Mouse (Mus musculus) heart, embryonic 11.5 days (tissue): ENCODE data around the gene Ppan. TPM values are rescaled to one million over a fixed set of nuclear protein-coding genes. Genes with fewer than 3 reads are reported as not detected.
A peak's percentile ranks its signal among the peaks of the same experiment; 100 is the strongest.

Source experiments
- ATAC-seq: fragments of 200-750 bp; cut with Nextera tagmentation; replicated peaks from 2 replicates; pipeline ENCODE4 v1.8.0; 2017; ENCODE audit warnings: moderate library complexity; ENCODE audit not compliant: insufficient number of reproducible peaks, low FRiP score, low TSS enrichment
- H3K27ac ChIP-seq: fragments of 300-500 bp; sonication (generic); 2 replicates; pipeline ENCODE4 v1.5.1; 2014; ENCODE audit warnings: mild to moderate bottlenecking, low read depth, low read length
- H3K27me3 ChIP-seq: fragments of 300-500 bp; sonication (generic); 2 replicates; pipeline ENCODE4 v1.6.1; 2014; ENCODE audit warnings: mild to moderate bottlenecking, low read length, mixed read lengths; ENCODE audit not compliant: control insufficient read depth, insufficient read depth
- H3K36me3 ChIP-seq: fragments of 300-500 bp; sonication (generic); 2 replicates; pipeline ENCODE4 v1.6.1; 2014; ENCODE audit warnings: mild to moderate bottlenecking, low read length, moderate library complexity, mixed read lengths; ENCODE audit not compliant: control insufficient read depth, insufficient read depth
- H3K4me1 ChIP-seq: fragments of 300-500 bp; sonication (generic); 2 replicates; pipeline ENCODE4 v1.6.1; 2014; ENCODE audit warnings: low read length; ENCODE audit not compliant: control insufficient read depth, insufficient read depth
- H3K4me2 ChIP-seq: fragments of 300-500 bp; sonication (generic); 2 replicates; pipeline ENCODE4 v1.6.1; 2014; ENCODE audit warnings: mild to moderate bottlenecking, moderate library complexity
- H3K4me3 ChIP-seq: fragments of 300-500 bp; sonication (generic); 2 replicates; pipeline ENCODE4 v1.5.1; 2014; ENCODE audit warnings: low read depth, low read length
- H3K9ac ChIP-seq: fragments of 300-500 bp; sonication (generic); 2 replicates; pipeline ENCODE4 v1.6.1; 2014; ENCODE audit warnings: mild to moderate bottlenecking, low read depth, low read length, moderate library complexity
- H3K9me3 ChIP-seq: fragments of 300-500 bp; sonication (generic); replicated peaks from 2 replicates; pipeline ENCODE4 v1.6.1; 2016; ENCODE audit warnings: low read length; ENCODE audit not compliant: control insufficient read depth
- WGBS: fragments of 180-500 bp; shearing (Covaris S2); extraction: QIAGEN DNeasy Blood & Tissue Kit; methylation state at CpG from one replicate; pipeline ENCODE4 v1.1.7; 2014; ENCODE audit not compliant: insufficient replicate concordance; 5-methylcytosine and 5-hydroxymethylcytosine counted together
- polyA plus RNA-seq: library from polyadenylated mRNA; unstranded; fragments of >200 nt; fragmentation: Nextera tagmentation; extraction: Ambion mirVana; gene quantifications from 2 replicates; pipeline ENCODE4 v1.2.1, GENCODE M21; 2014

Gene Ppan
- polyA plus RNA-seq, 1 experiment from 2014 or later: 46.2 TPM

- Histone ChIP-seq H3K4me1 (peaks cover 6% of the 10 kb centered on the region), H3K36me3 (no peaks in the 10 kb centered on the region), H3K9me3 (no peaks in the 10 kb centered on the region), H3K4me3 (no peak overlapping the region), H3K27ac (no peak overlapping the region), H3K9ac (0 out of 2 replicates have a peak overlapping the region, but pooled peaks have one; percentile 16), H3K27me3 (peaks cover 2% of the 10 kb centered on the region; the same call in 1 of the 2 replicates), H3K4me2 (no peak overlapping the region)
- ATAC-seq: no peak
- 68% methylated on average over 9 of the region's 9 CpGs for WGBS
These were observed 11.5 kb upstream of the Ppan start for GRCm38 (mm10) chr9:20876318-20877117.

GRCm38 (mm10) chr9:20877118-20878040 is 10.6 kb upstream of the Ppan start:
- H3K4me2 ChIP-seq: peak overlapping the region; percentile 70
- no peaks in the 10 kb centered on the region for H3K9me3 ChIP-seq
- 32% methylated on average over 14 of the region's 14 CpGs for WGBS
- H3K9ac ChIP-seq: peak overlapping the region; percentile 62
- no peaks in the 10 kb centered on the region for H3K36me3 ChIP-seq
- H3K27me3 ChIP-seq: peaks cover 2% of the 10 kb centered on the region; the same call in 1 of the 2 replicates
- peak overlapping the region; percentile 50; the same call in 1 of the 2 replicates for H3K27ac ChIP-seq
- peaks cover 6% of the 10 kb centered on the region for H3K4me1 ChIP-seq
- peak overlapping the region; percentile 35 for H3K4me3 ChIP-seq
- ATAC-seq: no peak

- peak; percentile 92 for ATAC-seq
These were observed 9.8 kb upstream of the Ppan start for GRCm38 (mm10) chr9:20878041-20878709.

GRCm38 (mm10) chr9:20878710-20879065 is 9.3 kb upstream of the Ppan start:
- H3K9me3 ChIP-seq: no peaks in the 10 kb centered on the region
- WGBS: 19% methylated on average over 10 of the region's 10 CpGs
- H3K9ac ChIP-seq: peak overlapping the region; percentile 76
- H3K36me3 ChIP-seq: no peaks in the 10 kb centered on the region
- peak overlapping the region; percentile 83 for H3K27ac ChIP-seq
- H3K27me3 ChIP-seq: peaks cover 2% of the 10 kb centered on the region; the same call in 1 of the 2 replicates
- H3K4me2 ChIP-seq: peak overlapping the region; percentile 73
- ATAC-seq: peak; percentile 0
- H3K4me1 ChIP-seq: peaks cover 6% of the 10 kb centered on the region
- H3K4me3 ChIP-seq: peak overlapping the region; percentile 38

More at GRCm38 (mm10) chr9:20878041-20878709, 9.8 kb upstream of the Ppan start:
- H3K9me3 ChIP-seq: no peaks in the 10 kb centered on the region
- WGBS: under 1% methylated on average over 69 of the region's 69 CpGs
- H3K9ac ChIP-seq: peak overlapping the region; percentile 76
- peak overlapping the region; percentile 83 for H3K27ac ChIP-seq
- peak overlapping the region; percentile 38 for H3K4me3 ChIP-seq
- peak overlapping the region; percentile 73 for H3K4me2 ChIP-seq
- H3K36me3 ChIP-seq: no peaks in the 10 kb centered on the region
- peaks cover 2% of the 10 kb centered on the region; the same call in 1 of the 2 replicates for H3K27me3 ChIP-seq
- peaks cover 6% of the 10 kb centered on the region for H3K4me1 ChIP-seq

- Histone ChIP-seq H3K27ac (peak within 1 kb of the TSS; percentile 83), H3K4me1 (peaks cover 6% of the 10 kb centered on the region), H3K9ac (peak within 1 kb of the TSS; percentile 76), H3K9me3 (no peaks in the 10 kb centered on the region), H3K4me2 (peak within 1 kb of the TSS; percentile 73), H3K27me3 (0 out of 2 replicates have a peak, but pooled peaks cover 2% of the 10 kb centered on the region), H3K4me3 (peak within 1 kb of the TSS; percentile 38), H3K36me3 (no peaks in the 10 kb centered on the region)
- ATAC-seq: no peak
- WGBS: 83% methylated on average over 13 of the region's 13 CpGs
These were observed 8.7 kb upstream of the Ppan start, which contains the start of gene Angptl6 for GRCm38 (mm10) chr9:20879097-20879792. TSS of gene Angptl6 (minus strand) at chr9:20879727.

- no peak for ATAC-seq
- Histone ChIP-seq H3K27me3 (no peaks in the 10 kb centered on the region), H3K4me2 (no peak overlapping the region), H3K27ac (no peak overlapping the region), H3K4me1 (no peaks in the 10 kb centered on the region), H3K9ac (no peak overlapping the region), H3K4me3 (no peak overlapping the region), H3K9me3 (no peaks in the 10 kb centered on the region), H3K36me3 (peaks cover 22% of the 10 kb centered on the region)
- 83% methylated on average over 2 of the region's 2 CpGs for whole genome bisulfite sequencing
These were observed 1.4 kb upstream of the Ppan start for GRCm38 (mm10) chr9:20886563-20886962.

- H3K4me3 ChIP-seq: no peak overlapping the region
- 88% methylated on average over 6 of the region's 6 CpGs for WGBS
- H3K4me2 ChIP-seq: peak overlapping the region; percentile 91; the same call in 1 of the 2 replicates
- H3K36me3 ChIP-seq: peaks cover 28% of the 10 kb centered on the region
- H3K27me3 ChIP-seq: no peaks in the 10 kb centered on the region
- ATAC-seq: no peak
- no peak overlapping the region for H3K27ac ChIP-seq
- no peak overlapping the region for H3K9ac ChIP-seq
- no peaks in the 10 kb centered on the region for H3K4me1 ChIP-seq
- no peaks in the 10 kb centered on the region for H3K9me3 ChIP-seq
These were observed 784 bp upstream of the Ppan start for GRCm38 (mm10) chr9:20887191-20887590.
